Mouse (Mus musculus) stomach, embryonic 16.5 days (tissue): Measurements from ENCODE around the gene Rchy1. TPM values are rescaled to one million over a fixed set of nuclear protein-coding genes. Genes with fewer than 3 reads are reported as not detected.

Source experiments
- ATAC-seq: fragments of 200-750 bp; cut with Nextera tagmentation; 2 replicates; pipeline ENCODE4 v1.8.0; 2017; ENCODE audit warnings: moderate number of reproducible peaks, moderate TSS enrichment; ENCODE audit not compliant: insufficient read depth, low FRiP score
- H3K27ac ChIP-seq: fragments of 300-500 bp; sonication (generic); 2 replicates; pipeline ENCODE4 v1.5.1; 2014; ENCODE audit warnings: low read length
- H3K27me3 ChIP-seq: fragments of 300-500 bp; sonication (generic); 2 replicates; pipeline ENCODE4 v1.6.1; 2014; ENCODE audit warnings: low read length, control low read depth, mixed read lengths; ENCODE audit not compliant: control insufficient read depth, insufficient read depth
- H3K36me3 ChIP-seq: fragments of 300-500 bp; sonication (generic); 2 replicates; pipeline ENCODE4 v1.6.1; 2014; ENCODE audit warnings: low read length; ENCODE audit not compliant: control insufficient read depth, insufficient read depth
- H3K4me1 ChIP-seq: fragments of 300-500 bp; sonication (generic); 2 replicates; pipeline ENCODE4 v1.6.1; 2014; ENCODE audit warnings: low read length, control low read depth, mixed read lengths; ENCODE audit not compliant: control insufficient read depth, insufficient read depth
- H3K4me2 ChIP-seq: fragments of 300-500 bp; sonication (generic); 2 replicates; pipeline ENCODE4 v1.6.1; 2014; ENCODE audit warnings: low read depth, low read length, mixed read lengths
- H3K4me3 ChIP-seq: fragments of 300-500 bp; sonication (generic); replicated peaks from 2 replicates; pipeline ENCODE4 v1.5.1; 2014; ENCODE audit warnings: mild to moderate bottlenecking, low read length
- H3K9ac ChIP-seq: fragments of 300-500 bp; sonication (generic); 2 replicates; pipeline ENCODE4 v1.6.1; 2014; ENCODE audit warnings: low read length
- H3K9me3 ChIP-seq: fragments of 300-500 bp; sonication (generic); replicated peaks from 2 replicates; pipeline ENCODE4 v1.6.1; 2016; ENCODE audit warnings: low read length, control low read depth; ENCODE audit not compliant: control insufficient read depth
- WGBS: fragments of 180-500 bp; shearing (Covaris S2); extraction: QIAGEN DNeasy Blood & Tissue Kit; methylation state at CpG from one replicate; pipeline ENCODE4 v1.1.7; 2014; 5-methylcytosine and 5-hydroxymethylcytosine counted together
- polyA plus RNA-seq: library from polyadenylated mRNA; unstranded; fragments of >200 nt; fragmentation: Nextera tagmentation; extraction: Ambion mirVana; gene quantifications from 2 replicates; pipeline ENCODE4 v1.2.1, GENCODE M21; 2015

Gene Rchy1
- polyA plus RNA-seq, 1 experiment from 2014 or later, result 75.3 TPM

DNA sequence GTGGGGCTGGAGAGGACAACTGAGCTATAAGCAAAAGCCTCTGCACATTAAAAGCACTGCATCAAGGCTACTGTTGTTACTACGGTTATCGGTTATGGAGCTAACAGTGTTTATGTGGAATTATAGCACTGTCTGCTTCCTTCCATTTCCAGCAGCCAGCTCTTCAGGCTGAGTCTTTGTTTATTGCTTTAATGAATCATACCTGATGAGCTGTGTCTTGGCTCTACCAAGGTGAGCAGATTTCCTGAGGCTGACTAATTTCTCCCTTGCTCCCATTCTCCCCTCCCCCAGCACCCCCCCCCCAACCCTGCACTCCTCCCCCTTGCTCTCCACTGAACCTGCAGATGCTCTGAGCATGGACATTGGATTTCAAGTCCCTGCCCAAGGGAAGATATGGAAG, 24.9 kb upstream of the Rchy1 start:
- H3K9ac ChIP-seq, result no peak overlapping the region
- 71% methylated on average over 2 of the region's 2 CpGs for WGBS
- no peak overlapping the region for H3K27ac ChIP-seq

DNA sequence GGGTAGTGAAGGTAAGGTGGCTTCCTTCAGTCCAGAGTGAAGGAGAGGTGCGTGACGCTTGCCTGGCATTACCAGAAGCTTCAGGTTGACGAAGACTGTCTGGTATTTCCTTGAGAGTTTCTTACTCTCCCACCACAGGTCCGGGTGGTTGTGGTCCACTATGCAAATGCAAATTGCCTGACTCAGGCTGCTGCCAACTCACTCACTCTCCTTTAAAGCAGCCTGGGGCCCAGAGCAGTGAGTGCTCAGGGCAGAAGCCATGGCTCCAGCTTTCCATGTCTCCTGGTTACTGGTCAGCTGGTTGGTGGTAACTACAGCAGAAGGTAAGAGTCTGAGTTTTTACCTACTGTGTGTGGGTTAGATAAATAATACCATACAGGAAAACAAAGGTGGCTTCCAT, 24.4 kb upstream of the Rchy1 start, which contains the start of gene Odaph:
TSS of gene Odaph (plus strand) at position 240 of the 400 bp plus-strand sequence.
- Histone ChIP-seq H3K4me2 (no peak within 1 kb of the TSS), H3K27ac (no peak within 1 kb of the TSS), H3K9ac (no peak within 1 kb of the TSS), H3K36me3 (no peaks in the 10 kb centered on the region), H3K4me3 (no peak within 1 kb of the TSS), H3K27me3 (no peaks in the 10 kb centered on the region), H3K9me3 (no peaks in the 10 kb centered on the region), H3K4me1 (no peaks in the 10 kb centered on the region)
- WGBS, result 72% methylated on average over 4 of the region's 4 CpGs
- no peak for ATAC-seq

More for the DNA sequence above, 24.9 kb upstream of the Rchy1 start:
- no peaks in the 10 kb centered on the region for H3K4me1 ChIP-seq
- no peaks in the 10 kb centered on the region for H3K9me3 ChIP-seq
- no peak overlapping the region for H3K4me2 ChIP-seq
- H3K36me3 ChIP-seq, result no peaks in the 10 kb centered on the region
- no peak for ATAC-seq
- no peaks in the 10 kb centered on the region for H3K27me3 ChIP-seq
- no peak overlapping the region for H3K4me3 ChIP-seq

DNA sequence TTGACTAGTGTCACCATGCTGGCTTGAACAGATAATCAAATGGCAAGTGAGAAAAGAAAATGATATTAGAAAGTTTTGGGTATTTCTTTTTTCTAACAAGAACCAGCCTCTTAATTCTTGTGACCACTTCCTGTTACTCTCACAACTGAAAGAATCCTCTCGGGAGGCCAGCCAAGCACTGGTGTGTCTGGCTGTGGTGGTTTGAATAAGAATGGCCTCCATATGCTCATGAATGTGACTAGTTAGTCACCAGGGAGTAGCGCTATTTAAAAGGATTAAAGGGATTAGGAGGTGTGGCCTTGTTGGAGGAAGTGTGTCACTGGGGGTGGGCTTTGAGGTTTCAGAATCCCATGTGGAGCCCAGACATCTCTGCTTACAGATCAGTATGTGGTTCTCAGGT, 22.9 kb upstream of the Rchy1 start:
- Histone ChIP-seq H3K4me2 (no peak overlapping the region), H3K27me3 (no peaks in the 10 kb centered on the region), H3K4me3 (no peak overlapping the region), H3K9ac (no peak overlapping the region), H3K36me3 (no peaks in the 10 kb centered on the region), H3K9me3 (no peaks in the 10 kb centered on the region), H3K4me1 (no peaks in the 10 kb centered on the region), H3K27ac (no peak overlapping the region)
- 69% methylated on average over 2 of the region's 2 CpGs for WGBS
- ATAC-seq, result no peak

DNA sequence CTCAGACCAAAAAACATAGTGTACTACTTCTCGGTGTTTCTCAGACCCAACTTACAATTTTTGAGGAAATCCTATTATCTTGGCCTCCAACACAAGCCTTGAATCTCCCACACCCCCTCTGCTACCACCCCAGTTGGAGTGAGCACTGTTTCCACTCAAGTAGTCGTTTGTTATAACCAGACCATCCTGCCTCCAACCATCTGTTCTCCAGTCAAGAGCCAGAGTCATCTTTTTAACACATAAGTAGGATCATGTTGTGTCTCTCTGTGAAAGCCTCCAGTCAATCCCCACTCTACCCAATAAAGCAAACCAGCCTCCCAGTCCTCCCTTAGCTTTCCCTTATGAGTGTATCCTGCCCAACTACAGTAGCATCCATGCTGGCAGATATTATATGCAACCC, 20.6 kb upstream of the Rchy1 start:
- Histone ChIP-seq H3K9ac (no peak overlapping the region), H3K27ac (no peak overlapping the region), H3K4me2 (no peak overlapping the region), H3K4me1 (no peaks in the 10 kb centered on the region), H3K9me3 (no peaks in the 10 kb centered on the region), H3K36me3 (no peaks in the 10 kb centered on the region), H3K27me3 (no peaks in the 10 kb centered on the region), H3K4me3 (no peak overlapping the region)
- 70% methylated on average over 2 of the region's 2 CpGs for WGBS
- ATAC-seq, result no peak

DNA sequence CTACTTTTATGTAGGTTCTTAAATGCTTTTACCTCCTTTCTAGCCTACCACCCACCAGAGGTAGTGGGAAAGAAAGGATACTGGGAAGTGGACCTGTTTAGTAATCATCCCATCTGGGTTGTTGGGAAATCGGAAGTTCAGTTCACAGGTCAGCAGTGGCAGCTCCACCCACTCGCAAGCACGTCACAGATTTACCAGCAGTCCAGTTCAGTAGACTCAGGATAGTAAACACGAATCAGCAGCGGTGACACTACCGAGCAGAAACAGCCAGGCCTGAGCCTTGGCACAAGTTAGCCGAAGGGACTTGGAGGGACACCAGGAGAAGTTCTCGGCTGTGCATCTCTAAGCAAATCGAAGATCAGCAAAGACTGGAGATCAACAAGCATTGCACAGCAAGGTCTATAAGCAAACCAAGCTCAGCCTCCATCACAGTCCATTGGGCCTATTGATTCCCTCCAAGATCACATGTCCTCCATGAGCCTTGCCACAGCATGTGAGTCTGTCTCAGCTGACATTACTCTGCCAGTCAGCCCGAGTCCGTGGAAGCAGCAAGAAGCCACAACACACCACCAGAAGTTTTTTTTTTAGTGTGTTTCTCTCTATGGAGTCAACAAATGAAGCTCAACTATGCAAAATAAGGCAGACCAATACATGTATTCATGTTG, 18.4 kb upstream of the Rchy1 start:
- no peaks in the 10 kb centered on the region for H3K27me3 ChIP-seq
- H3K36me3 ChIP-seq, result no peaks in the 10 kb centered on the region
- H3K4me3 ChIP-seq, result no peak overlapping the region
- H3K9me3 ChIP-seq, result no peaks in the 10 kb centered on the region
- no peak for ATAC-seq
- H3K4me2 ChIP-seq, result no peak overlapping the region
- H3K27ac ChIP-seq, result no peak overlapping the region
- no peak overlapping the region for H3K9ac ChIP-seq
- no peaks in the 10 kb centered on the region for H3K4me1 ChIP-seq
- 83% methylated on average over 11 of the region's 11 CpGs for WGBS

DNA sequence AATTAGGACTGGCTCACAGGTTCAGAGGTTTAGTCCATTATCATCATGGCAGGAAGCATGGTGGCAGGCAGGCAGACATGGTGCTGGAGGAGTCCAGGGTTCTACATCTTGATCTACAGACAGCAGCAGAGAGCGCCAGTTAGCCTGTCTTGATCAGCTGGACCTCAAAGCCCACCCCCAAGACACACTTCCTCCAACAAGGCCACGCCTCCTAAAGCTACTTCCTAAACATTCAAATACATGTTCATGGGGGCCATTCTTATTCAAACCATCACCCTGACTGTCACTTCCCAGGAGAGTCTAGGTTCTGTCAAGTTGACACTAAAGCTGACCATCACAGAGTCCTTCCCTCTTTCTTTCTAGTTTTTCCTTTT, 14.5 kb upstream of the Rchy1 start:
- Histone ChIP-seq H3K4me3 (no peak overlapping the region), H3K36me3 (no peaks in the 10 kb centered on the region), H3K4me2 (no peak overlapping the region), H3K9me3 (no peaks in the 10 kb centered on the region), H3K27me3 (no peaks in the 10 kb centered on the region), H3K9ac (no peak overlapping the region), H3K4me1 (no peaks in the 10 kb centered on the region), H3K27ac (no peak overlapping the region)
- 82% methylated on average over 2 of the region's 2 CpGs for WGBS
- ATAC-seq, result no peak

DNA sequence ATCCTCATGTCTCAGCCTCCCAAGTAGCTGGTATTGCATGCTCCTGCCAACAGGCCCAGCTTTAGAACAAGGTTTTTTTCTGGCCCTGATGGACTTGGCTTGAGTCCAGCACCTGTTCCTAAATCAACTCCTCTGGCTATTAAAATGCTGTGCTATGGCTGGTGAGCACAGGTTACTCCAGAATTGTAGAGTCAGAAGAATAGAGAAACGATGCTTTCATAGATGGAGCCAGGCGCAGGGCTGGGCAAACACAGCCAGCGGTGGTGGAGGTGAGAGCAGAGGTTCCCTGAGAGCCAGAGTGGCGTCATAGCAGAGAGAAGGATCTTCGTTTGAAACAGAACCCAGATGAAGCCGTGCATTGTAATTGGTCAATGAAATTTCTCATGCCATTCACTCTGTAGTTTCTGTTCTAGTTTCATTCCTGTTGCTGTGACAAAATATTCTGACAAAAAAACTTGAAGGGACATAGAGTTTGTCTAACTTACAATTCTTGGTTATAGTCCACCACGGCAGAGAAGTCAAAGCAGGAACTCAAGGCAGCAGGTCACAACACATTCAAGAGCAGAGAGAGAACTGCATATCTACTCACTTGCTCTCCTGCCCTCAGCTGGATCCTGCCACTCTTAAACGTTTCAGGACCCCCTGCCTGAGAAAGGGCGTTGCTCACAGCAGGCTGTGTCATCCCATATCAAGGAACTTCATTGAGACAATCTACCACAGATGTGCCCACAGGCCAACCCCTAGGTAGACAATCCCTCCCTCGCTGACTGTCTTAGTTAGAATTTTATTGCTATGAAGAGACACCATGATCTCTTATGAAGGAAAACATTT, 13.9 kb upstream of the Rchy1 start:
- H3K4me1 ChIP-seq, result no peaks in the 10 kb centered on the region
- no peak overlapping the region for H3K4me2 ChIP-seq
- 75% methylated on average over 10 of the region's 10 CpGs for WGBS
- no peaks in the 10 kb centered on the region for H3K27me3 ChIP-seq
- no peak overlapping the region for H3K4me3 ChIP-seq
- no peak overlapping the region for H3K27ac ChIP-seq
- H3K36me3 ChIP-seq, result no peaks in the 10 kb centered on the region
- no peak overlapping the region for H3K9ac ChIP-seq
- no peak for ATAC-seq
- H3K9me3 ChIP-seq, result no peaks in the 10 kb centered on the region

DNA sequence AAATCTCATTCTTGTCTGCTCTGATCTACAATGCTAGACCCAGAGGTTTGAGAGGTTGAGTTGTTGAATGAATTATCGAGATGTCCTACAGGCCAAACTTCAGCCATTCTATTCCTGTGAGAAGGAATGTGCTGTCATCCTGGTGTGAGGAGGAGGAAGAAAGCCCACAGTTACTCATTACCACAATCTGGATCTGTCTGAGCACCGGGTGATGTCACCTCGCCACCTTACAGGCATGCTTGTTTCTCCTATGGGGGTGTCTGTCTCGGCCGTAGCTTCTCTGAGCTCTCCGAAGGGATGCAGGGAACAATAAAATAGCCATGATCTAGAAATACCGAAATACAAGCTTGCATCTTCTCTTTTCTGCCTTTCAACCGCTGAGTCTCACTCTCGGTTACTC, 12.9 kb upstream of the Rchy1 start:
- H3K4me1 ChIP-seq, result no peaks in the 10 kb centered on the region
- H3K27me3 ChIP-seq, result no peaks in the 10 kb centered on the region
- no peak overlapping the region for H3K4me2 ChIP-seq
- no peak overlapping the region for H3K27ac ChIP-seq
- no peaks in the 10 kb centered on the region for H3K9me3 ChIP-seq
- no peaks in the 10 kb centered on the region for H3K36me3 ChIP-seq
- no peak overlapping the region for H3K4me3 ChIP-seq
- 91% methylated on average over 9 of the region's 9 CpGs for WGBS
- no peak for ATAC-seq
- H3K9ac ChIP-seq, result no peak overlapping the region

DNA sequence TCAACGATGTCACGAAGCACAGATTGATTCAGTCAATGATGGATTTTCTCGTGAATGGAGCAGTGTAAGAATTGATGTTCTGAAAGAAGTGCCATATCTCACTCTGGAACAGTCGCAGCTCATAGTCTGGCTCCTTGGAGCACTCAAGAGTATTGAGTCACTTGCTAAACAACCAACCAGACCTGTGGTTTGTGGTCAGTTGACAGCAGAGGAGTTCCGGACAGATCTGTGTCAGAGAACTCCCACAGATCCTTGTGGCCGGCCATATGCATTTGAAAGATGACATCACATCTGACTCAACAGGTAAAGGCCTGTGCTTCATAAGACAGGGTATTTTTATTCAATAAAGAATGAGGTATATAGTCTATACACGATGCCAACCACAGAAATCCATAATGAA, 11.1 kb upstream of the Rchy1 start:
- H3K9me3 ChIP-seq, result no peaks in the 10 kb centered on the region
- H3K4me3 ChIP-seq, result no peak overlapping the region
- no peak overlapping the region for H3K9ac ChIP-seq
- no peaks in the 10 kb centered on the region for H3K36me3 ChIP-seq
- H3K27me3 ChIP-seq, result no peaks in the 10 kb centered on the region
- WGBS, result 87% methylated on average over 7 of the region's 7 CpGs
- no peaks in the 10 kb centered on the region for H3K4me1 ChIP-seq
- ATAC-seq, result no peak
- no peak overlapping the region for H3K4me2 ChIP-seq
- H3K27ac ChIP-seq, result no peak overlapping the region
